Mouse (Mus musculus): Measurements from ENCODE around the gene Ghr.

DNA sequence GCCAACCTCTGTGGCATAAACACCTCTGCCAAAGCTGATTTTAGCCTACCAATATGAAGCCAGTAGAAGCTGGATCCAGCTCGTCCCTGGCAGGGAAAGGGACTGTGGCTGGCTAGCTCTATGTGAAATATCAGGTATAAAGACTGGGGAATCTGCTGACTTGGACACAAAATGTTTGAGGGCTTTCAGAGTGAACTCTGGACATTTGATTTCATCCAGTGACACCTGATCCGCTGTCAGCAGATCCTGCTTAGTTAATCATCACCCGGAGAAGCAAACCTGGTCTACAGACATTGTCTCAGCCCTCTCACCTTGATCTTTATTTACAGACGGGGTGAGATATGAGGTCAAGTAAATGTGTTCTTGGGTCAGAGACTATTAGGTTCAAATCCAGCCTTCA is 118.5 kb downstream of the Ghr start:
- TF ChIP-seq CTCF (IDR thresholded peaks at IDR 0.05; ENCODE audit: borderline replicate concordance, extremely low read depth, insufficient read depth, insufficient read length) = no peak
- no peak for TF ChIP-seq POLR2A (IDR thresholded peaks at IDR 0.05; ENCODE audit: borderline replicate concordance, extremely low read depth, insufficient read depth, insufficient read length, poor library complexity, severe bottlenecking)

Data from brain, embryonic 14.5 days (tissue).